Mouse (Mus musculus) MEL (cell line): Measurements from ENCODE around the gene Inip. TPM values are rescaled to one million over a fixed set of nuclear protein-coding genes. Genes with fewer than 3 reads are reported as not detected.

Experiments
- DNase-seq: peaks from one replicate; pipeline ENCODE4 v3.0.0; 2011; ENCODE audit warnings: low read depth, low spot score
- H3K27ac ChIP-seq: 2 replicates; pipeline ENCODE4 v1.5.1; 2012; ENCODE audit warnings: low read depth, mild to moderate bottlenecking, control low read depth, low read length, moderate library complexity; ENCODE audit not compliant: control insufficient read depth
- H3K27me3 ChIP-seq, 2 experiments: fragments of 150-350 bp in 1 of 2; sonication (generic) in 1 of 2; 2 replicates each; pipeline ENCODE4 v1.6.1; 2012; ENCODE audit warnings: low read length in 2 of 2, mild to moderate bottlenecking in 2 of 2, improper control_type of control experiment in 1 of 2, moderate library complexity in 1 of 2; ENCODE audit not compliant: insufficient read depth in 2 of 2, control insufficient read depth in 1 of 2
- H3K36me3 ChIP-seq, 2 experiments: 2 replicates each; pipeline ENCODE4 v1.6.1; 2012 to 2014; ENCODE audit warnings: low read length in 2 of 2, improper control_type of control experiment in 1 of 2, inconsistent platforms in 1 of 2, mild to moderate bottlenecking in 1 of 2; ENCODE audit not compliant: insufficient read depth in 2 of 2, control insufficient read depth in 1 of 2
- H3K4me1 ChIP-seq, 2 experiments: fragments of 150-350 bp in 1 of 2; sonication (generic) in 1 of 2; 2 replicates each; pipeline ENCODE4 v1.6.1; 2012; ENCODE audit warnings: low read length in 2 of 2, improper control_type of control experiment in 1 of 2, mild to moderate bottlenecking in 1 of 2; ENCODE audit not compliant: insufficient read depth in 2 of 2, control insufficient read depth in 1 of 2
- H3K4me3 ChIP-seq, 2 experiments: fragments of 150-350 bp in 1 of 2; sonication (generic) in 1 of 2; 2 replicates each; pipeline ENCODE4 v1.5.1; 2012; ENCODE audit warnings: low read depth in 2 of 2, low read length in 2 of 2, mild to moderate bottlenecking in 2 of 2, moderate library complexity in 2 of 2, control low read depth in 1 of 2, improper control_type of control experiment in 1 of 2; ENCODE audit not compliant: control insufficient read depth in 1 of 2, insufficient read depth in 1 of 2
- H3K79me2 ChIP-seq: 2 replicates; pipeline ENCODE4 v1.6.1; 2012; ENCODE audit warnings: mild to moderate bottlenecking, low read length, moderate library complexity; ENCODE audit not compliant: control insufficient read depth, poor library complexity, insufficient read depth
- H3K9ac ChIP-seq: 2 replicates; pipeline ENCODE4 v1.6.1; 2012; ENCODE audit warnings: low read depth, mild to moderate bottlenecking, control low read depth, low read length, moderate library complexity; ENCODE audit not compliant: control insufficient read depth, poor library complexity, severe bottlenecking
- H3K9me3 ChIP-seq: fragments of 150-350 bp; sonication (generic); replicated peaks from 2 replicates; pipeline ENCODE4 v1.6.1; 2012; ENCODE audit warnings: mild to moderate bottlenecking, low read length, improper control_type of control experiment, moderate library complexity; ENCODE audit not compliant: insufficient read depth
- CHD1 ChIP-seq: IDR thresholded peaks from 2 replicates; pipeline ENCODE4 v1.6.1; 2012; ENCODE audit warnings: low read depth, mild to moderate bottlenecking, inconsistent platforms, low read length, improper control_type of control experiment
- CHD2 ChIP-seq: IDR thresholded peaks from 2 replicates; pipeline ENCODE4 v1.6.1; 2011; ENCODE audit warnings: low read length, improper control_type of control experiment
- EP300 ChIP-seq, 2 experiments: IDR thresholded peaks; 2 replicates each; pipeline ENCODE4 v1.6.1; 2011; ENCODE audit warnings: improper control_type of control experiment in 2 of 2, low read length in 2 of 2, low read depth in 1 of 2, mild to moderate bottlenecking in 1 of 2
- ETS1 ChIP-seq: IDR thresholded peaks from 2 replicates; pipeline ENCODE4 v1.6.1; 2012; ENCODE audit warnings: low read depth, mild to moderate bottlenecking, inconsistent platforms, low read length, improper control_type of control experiment, moderate library complexity
- GATA1 ChIP-seq: IDR thresholded peaks from 2 replicates; pipeline ENCODE4 v1.6.1; 2011; ENCODE audit warnings: low read depth, low read length, improper control_type of control experiment
- KAT2A ChIP-seq: conservative IDR thresholded peaks from 2 replicates; pipeline ENCODE4 v1.6.1; 2012; ENCODE audit warnings: low read depth, low read length, improper control_type of control experiment, inconsistent platforms
- MEF2A ChIP-seq: IDR thresholded peaks from 2 replicates; pipeline ENCODE4 v1.6.1; 2014; ENCODE audit warnings: low read depth, mild to moderate bottlenecking, inconsistent platforms, low read length, improper control_type of control experiment; ENCODE audit not compliant: poor library complexity, insufficient replicate concordance, severe bottlenecking; ENCODE audit errors: extremely low read depth
- MXI1 ChIP-seq: IDR thresholded peaks from 2 replicates; pipeline ENCODE4 v1.6.1; 2011; ENCODE audit warnings: mild to moderate bottlenecking, low read depth, low read length, improper control_type of control experiment
- MYC ChIP-seq: IDR thresholded peaks from 2 replicates; pipeline ENCODE4 v1.6.1; 2011; ENCODE audit warnings: low read depth, mild to moderate bottlenecking, low read length, improper control_type of control experiment, moderate library complexity
- NELFE ChIP-seq: IDR thresholded peaks from 2 replicates; pipeline ENCODE4 v1.6.1; 2011; ENCODE audit warnings: low read depth, low read length, improper control_type of control experiment
- NRF1 ChIP-seq: IDR thresholded peaks from 2 replicates; pipeline ENCODE4 v1.6.1; 2014; ENCODE audit warnings: low read depth, mild to moderate bottlenecking, inconsistent platforms, low read length, improper control_type of control experiment, moderate library complexity; ENCODE audit not compliant: poor library complexity, insufficient read depth, severe bottlenecking
- POLR2A ChIP-seq, 2 experiments: IDR thresholded peaks; 2 replicates each; pipeline ENCODE4 v1.6.1; 2011 to 2012; ENCODE audit warnings: low read length in 2 of 2, mild to moderate bottlenecking in 2 of 2, control low read depth in 1 of 2, improper control_type of control experiment in 1 of 2, low read depth in 1 of 2, moderate library complexity in 1 of 2; ENCODE audit not compliant: control insufficient read depth in 1 of 2, insufficient read depth in 1 of 2, poor library complexity in 1 of 2
- POLR2AphosphoS5 ChIP-seq: IDR thresholded peaks from 2 replicates; pipeline ENCODE4 v1.6.1; 2012; ENCODE audit warnings: low read depth, borderline replicate concordance, mild to moderate bottlenecking, inconsistent platforms, low read length, moderate library complexity, mixed read lengths
- RAD21 ChIP-seq: IDR thresholded peaks from 2 replicates; pipeline ENCODE4 v1.6.1; 2011; ENCODE audit warnings: mild to moderate bottlenecking, low read depth, low read length, improper control_type of control experiment
- RCOR1 ChIP-seq: IDR thresholded peaks from 2 replicates; pipeline ENCODE4 v1.6.1; 2012; ENCODE audit warnings: low read depth, mild to moderate bottlenecking, inconsistent platforms, low read length, improper control_type of control experiment
- SMC3 ChIP-seq: IDR thresholded peaks from 2 replicates; pipeline ENCODE4 v1.6.1; 2011; ENCODE audit warnings: low read depth, low read length, improper control_type of control experiment
- USF1 ChIP-seq: IDR thresholded peaks from 2 replicates; pipeline ENCODE4 v1.6.1; 2014; ENCODE audit warnings: low read depth, mild to moderate bottlenecking, inconsistent platforms, low read length, improper control_type of control experiment, moderate library complexity
- USF2 ChIP-seq, 2 experiments: IDR thresholded peaks; 2 replicates each; pipeline ENCODE4 v1.6.1; 2011 to 2012; ENCODE audit warnings: improper control_type of control experiment in 2 of 2, low read length in 2 of 2, borderline replicate concordance in 1 of 2, inconsistent platforms in 1 of 2, low read depth in 1 of 2, mild to moderate bottlenecking in 1 of 2; ENCODE audit not compliant: insufficient read depth in 1 of 2
- ZKSCAN1 ChIP-seq: IDR thresholded peaks from 2 replicates; pipeline ENCODE4 v1.6.1; 2012; ENCODE audit warnings: low read depth, mild to moderate bottlenecking, inconsistent platforms, low read length, improper control_type of control experiment, moderate library complexity
- ZMIZ1 ChIP-seq: IDR thresholded peaks from 2 replicates; pipeline ENCODE4 v1.6.1; 2012; ENCODE audit warnings: low read depth, mild to moderate bottlenecking, inconsistent platforms, low read length, improper control_type of control experiment, moderate library complexity
- polyA plus RNA-seq, 2 experiments: library from polyadenylated mRNA; stranded (reverse) in 1 of 2; unstranded in 1 of 2; fragments of >175 nt in 1 of 2; fragments of >200 nt in 1 of 2; gene quantifications; 2 replicates each; pipeline versions ENCODE4 v1.2.1 to v1.2.4; 2012; ENCODE audit warnings: low replicate concordance in 2 of 2, low read depth in 1 of 2; ENCODE audit not compliant: insufficient read length in 2 of 2, insufficient read depth in 1 of 2, missing spikeins in 1 of 2
- total RNA-seq: library from RNA; depleted of rRNA; stranded (reverse); fragments of 300-350 nt; gene quantifications from 2 replicates; pipeline ENCODE4 v1.2.3, GENCODE M21; 2012

Inip gene
- total and polyA plus RNA-seq, 3 experiments: 42.4 to 50.3 TPM; not detected in 1

DNA sequence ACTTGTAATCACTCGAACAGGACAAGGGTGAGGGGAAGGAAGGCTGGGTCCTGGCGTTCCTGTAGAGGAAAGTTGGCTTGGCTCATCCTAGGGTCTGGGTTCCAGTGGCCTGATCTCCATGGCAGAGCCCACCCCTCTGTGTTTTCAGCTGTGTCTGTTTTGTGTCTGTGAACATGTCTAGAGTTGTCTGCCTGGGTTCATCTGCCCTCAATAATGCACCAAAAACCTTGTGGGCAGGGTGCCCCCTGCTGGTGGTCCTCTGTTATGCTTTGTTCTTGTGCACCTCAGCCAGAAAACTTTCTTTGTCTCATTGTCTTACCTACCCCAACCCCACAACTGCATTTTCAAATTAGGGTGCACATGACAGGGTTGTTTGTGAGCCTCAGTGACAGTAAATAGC is 48.8 kb upstream of the Inip start (continued):
- TF ChIP-seq POLR2A (IDR thresholded peaks at IDR 0.05; ENCODE audit: control insufficient read depth in 1 of 2, insufficient read depth in 1 of 2, low read depth in 1 of 2, low read length in 2 of 2, poor library complexity in 1 of 2): no peak
- no peak for TF ChIP-seq POLR2AphosphoS5

DNA sequence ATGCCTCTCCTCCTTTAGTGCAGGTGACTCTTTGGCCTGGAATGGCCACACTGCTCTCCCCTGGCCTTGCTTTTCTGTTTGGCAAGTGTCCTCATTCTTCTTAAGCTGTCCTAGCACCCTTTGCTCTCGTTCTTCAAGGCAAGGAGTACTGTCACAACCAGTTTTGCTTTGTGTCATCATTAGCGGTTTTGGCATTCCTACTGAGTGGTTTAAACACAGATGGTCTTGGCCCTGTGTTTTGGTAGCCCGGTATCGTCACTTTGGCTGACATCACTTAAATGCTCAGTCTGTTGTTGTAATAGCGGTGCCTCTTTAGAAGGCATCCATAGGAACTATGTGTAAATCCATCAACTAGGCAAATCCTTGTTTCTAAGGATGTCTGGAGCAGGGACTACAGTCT is 46.1 kb upstream of the Inip start:
- DNase-seq: no peak
- Histone ChIP-seq H3K9ac (no peak overlapping the region), H3K36me3 (no peaks in the 10 kb centered on the region), H3K4me1 (no peaks in the 10 kb centered on the region), H3K9me3 (no peaks in the 10 kb centered on the region), H3K79me2 (no peaks in the 10 kb centered on the region), H3K4me3 (no peak overlapping the region), H3K27me3 (no peaks in the 10 kb centered on the region), H3K27ac (no peak overlapping the region)
- no peak for TF ChIP-seq ETS1
- no peak for TF ChIP-seq MEF2A
- no peak for TF ChIP-seq NRF1

DNA sequence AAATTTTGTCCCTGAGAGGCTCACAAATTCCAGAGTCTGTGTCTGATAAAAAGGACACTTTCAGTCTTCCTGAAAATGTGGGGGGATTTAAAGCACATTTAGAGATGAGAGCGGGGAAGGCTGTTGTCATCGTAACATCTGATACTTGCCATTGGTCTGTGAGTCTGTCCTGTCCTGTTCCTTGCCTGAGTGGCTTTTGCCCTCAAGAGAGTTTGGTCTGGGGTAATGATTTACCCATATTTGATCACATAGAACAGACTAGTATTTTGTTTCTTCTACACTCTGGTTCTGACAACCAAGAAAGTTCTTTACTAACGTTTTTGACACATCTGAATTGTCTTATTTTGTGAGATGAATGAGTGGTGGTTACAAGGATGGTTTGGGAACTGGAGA is 43.9 kb upstream of the Inip start:
- Histone ChIP-seq H3K79me2 (no peaks in the 10 kb centered on the region), H3K4me3 (no peak overlapping the region), H3K9me3 (no peaks in the 10 kb centered on the region), H3K9ac (no peak overlapping the region)
- DNase-seq: no peak
- TF ChIP-seq ZKSCAN1 (no peak), CHD1 (no peak), RAD21 (no peak), MXI1 (no peak), USF2 (IDR thresholded peaks at IDR 0.05; ENCODE audit: borderline replicate concordance in 1 of 2, insufficient read depth in 1 of 2, low read depth in 1 of 2, low read length in 2 of 2) (no peak), MEF2A (no peak), GATA1 (no peak), SMC3 (no peak), USF1 (no peak), EP300 (IDR thresholded peaks at IDR 0.05; ENCODE audit: low read depth in 1 of 2, low read length in 2 of 2) (no peak), NELFE (no peak), ZMIZ1 (no peak), MYC (no peak), RCOR1 (no peak), KAT2A (no peak), CHD2 (no peak)
- TF ChIP-seq, all 39 proteins: peak for 0
- Histone ChIP-seq H3K36me3 (no peaks in the 10 kb centered on the region), H3K27me3 (no peaks in the 10 kb centered on the region), H3K4me1 (no peaks in the 10 kb centered on the region), H3K27ac (no peak overlapping the region)
